Mouse (Mus musculus) CH12.LX (cell line): ENCODE data around the gene Tekt2.

Experiments
- BHLHE40 ChIP-seq: IDR thresholded peaks from 2 replicates; pipeline ENCODE4 v1.6.1; 2011; ENCODE audit warnings: mild to moderate bottlenecking, low read depth, low read length, improper control_type of control experiment
- CTCF ChIP-seq, 2 experiments: IDR thresholded peaks in 1 of 2; conservative IDR thresholded peaks in 1 of 2; 2 replicates each; pipeline ENCODE4 v1.5.1; 2011 to 2012; ENCODE audit warnings: low read depth in 2 of 2, low read length in 2 of 2, improper control_type of control experiment in 1 of 2, inconsistent platforms in 1 of 2, mild to moderate bottlenecking in 1 of 2, moderate library complexity in 1 of 2
- EP300 ChIP-seq: IDR thresholded peaks from 2 replicates; pipeline ENCODE4 v1.6.1; 2011; ENCODE audit warnings: low read length, improper control_type of control experiment
- ETS1 ChIP-seq: conservative IDR thresholded peaks from 2 replicates; pipeline ENCODE4 v1.6.1; 2012; ENCODE audit warnings: low read depth, mild to moderate bottlenecking, inconsistent platforms, low read length, improper control_type of control experiment, moderate library complexity
- HCFC1 ChIP-seq: IDR thresholded peaks from 2 replicates; pipeline ENCODE4 v1.6.1; 2012; ENCODE audit warnings: low read depth, mild to moderate bottlenecking, inconsistent platforms, low read length, improper control_type of control experiment
- MAFK ChIP-seq: IDR thresholded peaks from 2 replicates; pipeline ENCODE4 v1.6.1; 2011; ENCODE audit warnings: low read length, improper control_type of control experiment; ENCODE audit not compliant: insufficient replicate concordance
- MAX ChIP-seq: IDR thresholded peaks from 2 replicates; pipeline ENCODE4 v1.6.1; 2011; ENCODE audit warnings: low read length, improper control_type of control experiment
- MEF2A ChIP-seq: IDR thresholded peaks from 2 replicates; pipeline ENCODE4 v1.6.1; 2014; ENCODE audit warnings: low read depth, mild to moderate bottlenecking, inconsistent platforms, low read length, improper control_type of control experiment, borderline replicate concordance
- MYC ChIP-seq: IDR thresholded peaks from 2 replicates; pipeline ENCODE4 v1.6.1; 2011; ENCODE audit warnings: low read depth, mild to moderate bottlenecking, improper control_type of control experiment, low read length

- no peak for TF ChIP-seq MEF2A
- no peak for TF ChIP-seq EP300
- no peak for TF ChIP-seq BHLHE40
- no peak for TF ChIP-seq HCFC1
- no peak for TF ChIP-seq MYC
- TF ChIP-seq CTCF (conservative IDR thresholded peaks at IDR 0.05 in 1 of 2, IDR thresholded peaks at IDR 0.05 in 1 of 2; ENCODE audit: low read depth in 2 of 2, low read length in 2 of 2) = no peak
- no peak for TF ChIP-seq ETS1
- TF ChIP-seq MAX = no peak
- no peak for TF ChIP-seq MAFK
Observed at GRCm38 (mm10) chr4:126301584-126302309, 23.7 kb downstream of the Tekt2 start.
